Mouse (Mus musculus): Measurements from ENCODE around the gene Hpse. TPM values are rescaled to one million over a fixed set of nuclear protein-coding genes. Genes with fewer than 3 reads are reported as not detected.

Hpse gene
- total and polyA plus RNA-seq, 3 experiments: not detected

GRCm38 (mm10) chr5:100646558-100646957 lies 73.0 kb downstream of the Hpse start:
- TF ChIP-seq POLR2AphosphoS5 (IDR thresholded peaks at IDR 0.05; ENCODE audit: insufficient replicate concordance, low read depth, low read length): no peak
- no peak for TF ChIP-seq CTCF (IDR thresholded peaks at IDR 0.05; ENCODE audit: low read depth, low read length)
- no peak for TF ChIP-seq GATA1 (IDR thresholded peaks at IDR 0.05; ENCODE audit: borderline replicate concordance, low read length)
- TF ChIP-seq TAL1 (conservative IDR thresholded peaks at IDR 0.05; ENCODE audit: low read depth, low read length): no peak
- no peak for TF ChIP-seq GATA2 (IDR thresholded peaks at IDR 0.05; ENCODE audit: borderline replicate concordance, low read depth, low read length)
- no peak for DNase-seq (ENCODE audit: low spot score)
- H3K27me3 ChIP-seq (ENCODE audit: insufficient read depth, low read length): peaks cover 12% of the 10 kb centered on the region
- no peaks in the 10 kb centered on the region for H3K36me3 ChIP-seq (replicated peaks)
- no peaks in the 10 kb centered on the region for H3K9me3 ChIP-seq (replicated peaks)
- H3K4me3 ChIP-seq (ENCODE audit: low read depth, low read length): no peak overlapping the region
- no peak for ATAC-seq (ENCODE audit: extremely low read depth, insufficient number of reproducible peaks, low FRiP score, poor library complexity, severe bottlenecking)
- peaks cover 90% of the 10 kb centered on the region for H3K4me1 ChIP-seq (ENCODE audit: insufficient read depth, low read depth, low read length)

DNA sequence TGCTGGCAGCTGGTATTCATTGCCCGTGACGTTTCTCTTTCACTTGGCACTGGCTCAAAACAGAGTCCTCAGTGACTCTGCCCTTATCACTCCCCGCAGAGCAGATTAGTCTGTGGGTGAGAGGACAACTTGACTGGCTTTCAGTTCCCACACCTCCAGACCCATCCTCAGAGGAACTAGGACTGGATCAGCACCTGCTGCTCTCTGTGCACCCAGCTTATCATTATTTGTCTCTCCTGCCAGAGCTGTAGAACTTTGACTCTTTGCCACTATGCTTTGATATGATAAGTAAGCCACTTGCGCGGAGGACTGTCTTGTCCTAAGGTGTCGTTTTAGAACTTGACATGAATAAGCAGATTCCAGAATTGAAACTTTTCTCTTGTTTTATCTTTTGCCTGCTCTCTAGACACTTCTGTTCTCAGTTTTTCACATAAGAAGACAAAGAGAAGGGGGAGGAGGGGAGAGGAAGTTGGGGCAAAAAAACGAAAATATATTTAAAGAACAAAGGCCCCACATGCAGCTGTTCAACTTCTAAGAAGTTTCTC lies 75.5 kb downstream of the Hpse start:
- TF ChIP-seq GATA1 (IDR thresholded peaks at IDR 0.05; ENCODE audit: borderline replicate concordance, low read length) (no peak), TAL1 (conservative IDR thresholded peaks at IDR 0.05; ENCODE audit: low read depth, low read length) (peak; percentile 89)

GRCm38 (mm10) chr5:100643253-100643990 lies 76.1 kb downstream of the Hpse start:
- no peaks in the 10 kb centered on the region for H3K36me3 ChIP-seq (replicated peaks)
- H3K27me3 ChIP-seq (ENCODE audit: insufficient read depth, low read length): peaks cover 5% of the 10 kb centered on the region; the same call in 1 of the 2 replicates
- DNase-seq (ENCODE audit: low spot score) (peak; percentile 29), ATAC-seq (ENCODE audit: extremely low read depth, insufficient number of reproducible peaks, low FRiP score, poor library complexity, severe bottlenecking) (no peak)
- H3K4me3 ChIP-seq (ENCODE audit: low read depth, low read length): peak overlapping the region; percentile 65; the same call in 1 of the 2 replicates
- TF ChIP-seq GATA2 (IDR thresholded peaks at IDR 0.05; ENCODE audit: borderline replicate concordance, low read depth, low read length): no peak
- no peak for TF ChIP-seq CTCF (IDR thresholded peaks at IDR 0.05; ENCODE audit: low read depth, low read length)
- no peak for TF ChIP-seq POLR2AphosphoS5 (IDR thresholded peaks at IDR 0.05; ENCODE audit: insufficient replicate concordance, low read depth, low read length)
- TF ChIP-seq TAL1 (conservative IDR thresholded peaks at IDR 0.05; ENCODE audit: low read depth, low read length): no peak
- TF ChIP-seq GATA1 (IDR thresholded peaks at IDR 0.05; ENCODE audit: borderline replicate concordance, low read length): no peak
- no peaks in the 10 kb centered on the region for H3K9me3 ChIP-seq (replicated peaks)
- H3K4me1 ChIP-seq (ENCODE audit: insufficient read depth, low read depth, low read length): peaks cover 93% of the 10 kb centered on the region

More for the DNA sequence above, 75.5 kb downstream of the Hpse start:
- H3K27me3 ChIP-seq (ENCODE audit: insufficient read depth, low read length): peaks cover 5% of the 10 kb centered on the region; the same call in 1 of the 2 replicates
- no peaks in the 10 kb centered on the region for H3K9me3 ChIP-seq (replicated peaks)
- DNase-seq (ENCODE audit: low spot score) (peak; percentile 80), ATAC-seq (ENCODE audit: extremely low read depth, insufficient number of reproducible peaks, low FRiP score, poor library complexity, severe bottlenecking) (peak; percentile 90)
- peak overlapping the region; percentile 65; the same call in 1 of the 2 replicates for H3K4me3 ChIP-seq (ENCODE audit: low read depth, low read length)
- H3K36me3 ChIP-seq (replicated peaks): no peaks in the 10 kb centered on the region
- H3K4me1 ChIP-seq (ENCODE audit: insufficient read depth, low read depth, low read length): peaks cover 94% of the 10 kb centered on the region

- H3K4me3 ChIP-seq (ENCODE audit: low read depth, low read length): no peak overlapping the region
- no peaks in the 10 kb centered on the region for H3K9me3 ChIP-seq (replicated peaks)
- no peaks in the 10 kb centered on the region for H3K36me3 ChIP-seq (replicated peaks)
- peaks cover 5% of the 10 kb centered on the region; the same call in 1 of the 2 replicates for H3K27me3 ChIP-seq (ENCODE audit: insufficient read depth, low read length)
- TF ChIP-seq POLR2AphosphoS5 (IDR thresholded peaks at IDR 0.05; ENCODE audit: insufficient replicate concordance, low read depth, low read length): no peak
- TF ChIP-seq CTCF (IDR thresholded peaks at IDR 0.05; ENCODE audit: low read depth, low read length): no peak
- no peak for TF ChIP-seq TAL1 (conservative IDR thresholded peaks at IDR 0.05; ENCODE audit: low read depth, low read length)
- no peak for TF ChIP-seq GATA2 (IDR thresholded peaks at IDR 0.05; ENCODE audit: borderline replicate concordance, low read depth, low read length)
- TF ChIP-seq GATA1 (IDR thresholded peaks at IDR 0.05; ENCODE audit: borderline replicate concordance, low read length): no peak
- DNase-seq (ENCODE audit: low spot score) (no peak), ATAC-seq (ENCODE audit: extremely low read depth, insufficient number of reproducible peaks, low FRiP score, poor library complexity, severe bottlenecking) (no peak)
- H3K4me1 ChIP-seq (ENCODE audit: insufficient read depth, low read depth, low read length): peaks cover 93% of the 10 kb centered on the region
These were observed 77.2 kb downstream of the Hpse start for GRCm38 (mm10) chr5:100642316-100642715.

DNA sequence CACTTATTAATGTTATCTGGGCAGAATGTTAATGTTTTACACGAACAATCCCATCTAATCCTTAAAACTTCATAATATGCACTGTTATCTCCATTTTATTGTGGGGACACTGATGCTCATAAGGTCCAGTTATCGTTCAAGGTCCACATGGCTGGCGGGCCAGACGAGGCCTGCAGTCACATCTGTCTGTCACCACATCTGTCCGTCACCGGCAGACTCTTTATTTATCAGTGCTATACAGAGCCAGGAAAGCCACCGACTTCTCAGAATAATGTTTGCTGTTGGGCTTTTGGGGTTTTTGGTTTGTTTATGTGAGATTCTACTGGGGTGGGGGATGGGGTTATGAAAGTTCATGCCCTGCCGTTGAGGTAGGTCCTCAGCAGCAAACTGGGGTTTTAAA lies 81.0 kb downstream of the Hpse start:
- Histone ChIP-seq H3K36me3 (replicated peaks) (no peaks in the 10 kb centered on the region), H3K4me3 (ENCODE audit: low read depth, low read length) (no peak overlapping the region; the same call in 1 of the 2 replicates), H3K4me1 (ENCODE audit: insufficient read depth, low read depth, low read length) (peaks cover 93% of the 10 kb centered on the region), H3K27me3 (ENCODE audit: insufficient read depth, low read length) (peaks cover 8% of the 10 kb centered on the region; the same call in 1 of the 2 replicates), H3K9me3 (replicated peaks) (no peaks in the 10 kb centered on the region)
- TF ChIP-seq TAL1 (conservative IDR thresholded peaks at IDR 0.05; ENCODE audit: low read depth, low read length): peak; percentile 94
- TF ChIP-seq POLR2AphosphoS5 (IDR thresholded peaks at IDR 0.05; ENCODE audit: insufficient replicate concordance, low read depth, low read length): no peak
- peak; percentile 84 for ATAC-seq (ENCODE audit: extremely low read depth, insufficient number of reproducible peaks, low FRiP score, poor library complexity, severe bottlenecking)
- DNase-seq (ENCODE audit: low spot score): peak; percentile 48

- TF ChIP-seq GATA2 (IDR thresholded peaks at IDR 0.05; ENCODE audit: borderline replicate concordance, low read depth, low read length) (no peak), POLR2AphosphoS5 (IDR thresholded peaks at IDR 0.05; ENCODE audit: insufficient replicate concordance, low read depth, low read length) (no peak), CTCF (IDR thresholded peaks at IDR 0.05; ENCODE audit: low read depth, low read length) (no peak), GATA1 (IDR thresholded peaks at IDR 0.05; ENCODE audit: borderline replicate concordance, low read length) (no peak), TAL1 (conservative IDR thresholded peaks at IDR 0.05; ENCODE audit: low read depth, low read length) (no peak)
These were observed 82.5 kb downstream of the Hpse start for GRCm38 (mm10) chr5:100636794-100637544.

More at GRCm38 (mm10) chr5:100636794-100637544, 82.5 kb downstream of the Hpse start:
- Histone ChIP-seq H3K4me1 (ENCODE audit: insufficient read depth, low read depth, low read length) (peaks cover 92% of the 10 kb centered on the region), H3K27me3 (ENCODE audit: insufficient read depth, low read length) (peaks cover 14% of the 10 kb centered on the region; the same call in 1 of the 2 replicates), H3K9me3 (replicated peaks) (no peaks in the 10 kb centered on the region), H3K4me3 (ENCODE audit: low read depth, low read length) (peak overlapping the region; percentile 49; the same call in 1 of the 2 replicates), H3K36me3 (replicated peaks) (no peaks in the 10 kb centered on the region)
- ATAC-seq (ENCODE audit: extremely low read depth, insufficient number of reproducible peaks, low FRiP score, poor library complexity, severe bottlenecking) (no peak), DNase-seq (ENCODE audit: low spot score) (no peak)

Data from G1E (cell line).